Mouse (Mus musculus): ENCODE data around the gene Cacna1g.

GRCm38 (mm10) chr11:94369981-94370380, 104.0 kb downstream of the Cacna1g start:
- no peak for TF ChIP-seq CTCF (IDR thresholded peaks at IDR 0.05; ENCODE audit: low read depth)
- TF ChIP-seq EP300 (IDR thresholded peaks at IDR 0.05; ENCODE audit: low read depth), result no peak
